Mouse (Mus musculus) c-Kit-positive CD71-negative TER-119-negative erythroid progenitor cells, embryonic 14.5 days (primary cell): ENCODE results near the gene Mpp4.

Experiments used
- DNase-seq: peaks from one replicate; pipeline ENCODE4 v3.0.0-alpha.2; 2013; ENCODE audit warnings: low read depth

Mpp4 gene

GRCm38 (mm10) chr1:59163030-59163461 is at the start of gene Mpp4:
Mpp4 (minus strand) TSS chr1:59163389.
- DNase-seq: peak; percentile 50

- no peak for DNase-seq
These were observed 49.8 kb upstream of the Mpp4 start for GRCm38 (mm10) chr1:59212951-59213350.

DNA sequence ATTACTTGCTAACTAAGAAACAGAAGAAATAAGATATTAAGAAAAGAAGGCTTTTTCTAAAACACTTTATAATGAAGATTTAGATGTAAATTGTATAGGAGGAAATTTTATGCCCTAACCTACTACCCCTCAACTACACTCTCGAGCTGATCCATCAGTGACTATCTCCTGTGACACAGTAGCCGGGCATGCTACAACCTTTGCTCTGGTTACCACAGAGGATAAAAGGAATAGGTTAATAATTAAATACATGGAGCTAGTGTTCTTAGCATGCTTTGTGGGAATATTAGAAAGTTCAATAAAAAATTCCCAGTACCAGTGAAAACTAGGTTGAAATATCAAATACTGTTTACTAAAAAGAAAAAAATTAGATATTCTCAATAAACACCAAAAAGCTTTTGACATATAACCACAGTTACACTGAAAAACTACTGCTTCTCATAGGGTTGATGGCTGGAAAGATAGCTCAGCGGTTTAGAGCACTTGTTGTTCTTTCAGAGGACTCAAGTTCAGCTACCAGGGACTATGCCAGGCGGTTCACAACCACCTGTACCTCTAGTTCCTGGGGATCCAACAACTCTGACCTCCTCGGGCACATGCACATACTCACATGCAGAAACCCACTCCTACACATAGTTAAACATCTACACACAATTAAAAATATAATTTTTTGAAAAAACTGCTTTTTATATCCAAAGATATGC is 49.0 kb upstream of the Mpp4 start:
- DNase-seq: no peak

DNA sequence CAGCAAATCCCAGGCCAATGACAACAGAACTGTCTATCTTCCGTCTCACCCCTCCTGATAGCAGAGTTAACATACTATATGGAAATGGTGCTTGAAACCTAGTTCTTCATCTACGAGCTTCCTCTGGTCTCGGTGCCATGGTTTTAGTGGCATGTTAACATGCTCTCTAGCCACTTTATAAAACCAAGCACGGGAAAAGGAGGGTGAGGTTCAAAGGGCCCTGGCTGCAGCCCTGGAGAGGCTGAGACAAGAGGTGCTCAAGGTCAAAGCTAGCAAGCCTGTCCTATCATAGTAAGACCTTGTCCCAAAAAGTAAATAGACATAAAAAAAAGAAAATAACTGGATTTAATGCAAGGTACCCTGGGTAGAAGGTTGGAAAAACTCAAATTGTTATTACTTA is 48.5 kb upstream of the Mpp4 start:
- DNase-seq: no peak

DNA sequence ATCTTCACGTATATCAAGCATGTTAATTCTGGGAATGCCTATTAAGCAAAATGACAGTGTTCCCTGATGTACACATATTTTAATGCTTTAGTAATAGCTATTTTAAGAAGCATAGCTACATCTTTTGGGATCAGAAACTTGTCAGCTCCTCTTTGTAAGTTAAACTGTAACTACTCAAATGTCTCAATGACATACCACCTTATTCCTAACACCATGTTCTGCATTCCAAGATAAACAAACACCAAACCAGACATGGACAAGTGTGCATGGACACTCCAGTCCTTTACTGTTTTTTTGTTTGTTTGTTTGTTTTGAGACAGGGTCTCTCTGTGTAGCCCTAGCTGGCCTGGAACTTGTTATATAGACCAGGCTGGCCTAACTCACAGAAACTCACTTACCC is 45.1 kb upstream of the Mpp4 start:
- no peak for DNase-seq

DNA sequence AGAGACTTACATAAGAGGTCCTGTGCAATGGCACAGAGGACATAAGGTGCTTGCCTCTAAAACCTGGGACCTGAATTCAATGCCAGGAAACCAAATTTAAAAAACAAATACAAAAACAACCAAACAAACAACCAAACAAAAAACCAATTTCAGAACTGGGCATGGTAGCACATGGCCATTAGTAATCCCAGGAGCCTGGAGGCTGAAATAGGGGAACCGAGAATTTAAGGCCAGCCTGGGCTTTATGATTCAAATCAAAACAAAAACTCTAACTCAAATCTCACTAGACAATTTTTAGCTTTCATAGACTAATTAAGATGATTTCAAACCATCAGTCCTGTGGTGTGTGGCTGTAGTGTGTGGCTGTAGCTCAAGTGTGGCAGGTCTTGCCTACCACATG is 41.3 kb upstream of the Mpp4 start:
- DNase-seq: no peak

- no peak for DNase-seq
These were observed 39.2 kb upstream of the Mpp4 start for GRCm38 (mm10) chr1:59202367-59202766.

GRCm38 (mm10) chr1:59201561-59201960 is 38.4 kb upstream of the Mpp4 start:
- no peak for DNase-seq

DNA sequence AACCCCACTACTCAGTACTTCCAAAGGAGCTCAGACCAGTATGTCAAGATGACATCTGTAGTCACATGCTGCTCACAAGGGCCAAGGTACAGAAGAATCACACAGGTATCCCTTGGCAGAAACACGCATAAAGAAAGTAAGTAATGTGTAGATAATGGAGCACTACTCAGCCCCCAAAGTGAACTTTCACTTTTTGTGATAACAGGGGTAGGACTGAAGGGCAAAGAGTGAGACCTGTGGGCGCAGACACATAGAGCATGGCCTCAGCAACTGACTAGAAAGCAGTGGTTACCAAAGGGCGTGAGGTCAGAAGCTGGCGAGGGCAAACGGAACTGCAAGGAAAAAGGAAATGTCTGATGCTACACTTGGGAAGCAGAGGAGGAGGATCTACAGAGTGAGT is 37.8 kb upstream of the Mpp4 start:
- no peak for DNase-seq

DNA sequence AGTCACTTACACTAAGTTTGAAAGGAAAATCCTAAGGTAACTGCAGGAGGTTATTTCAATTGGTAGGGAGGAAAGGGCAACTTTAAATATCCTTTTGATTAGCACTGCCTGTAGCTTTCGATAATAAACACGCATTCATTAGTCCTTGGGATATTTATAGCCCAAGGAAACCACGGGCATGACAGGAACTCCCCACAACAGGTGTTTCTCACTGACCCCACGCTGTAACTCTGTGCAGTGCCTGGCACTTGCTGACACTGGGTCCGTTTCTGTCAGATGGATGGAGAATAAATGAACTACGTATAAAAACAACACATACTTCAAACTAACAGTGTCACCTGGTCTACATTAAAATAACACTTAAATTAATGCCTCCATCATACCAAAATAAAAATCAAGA is 31.8 kb upstream of the Mpp4 start:
- no peak for DNase-seq

- DNase-seq: no peak
These were observed 24.6 kb upstream of the Mpp4 start for GRCm38 (mm10) chr1:59187786-59188185.

GRCm38 (mm10) chr1:59186317-59186716 is 23.1 kb upstream of the Mpp4 start:
- no peak for DNase-seq

- no peak for DNase-seq
These were observed 22.2 kb upstream of the Mpp4 start for GRCm38 (mm10) chr1:59185410-59185809.

DNA sequence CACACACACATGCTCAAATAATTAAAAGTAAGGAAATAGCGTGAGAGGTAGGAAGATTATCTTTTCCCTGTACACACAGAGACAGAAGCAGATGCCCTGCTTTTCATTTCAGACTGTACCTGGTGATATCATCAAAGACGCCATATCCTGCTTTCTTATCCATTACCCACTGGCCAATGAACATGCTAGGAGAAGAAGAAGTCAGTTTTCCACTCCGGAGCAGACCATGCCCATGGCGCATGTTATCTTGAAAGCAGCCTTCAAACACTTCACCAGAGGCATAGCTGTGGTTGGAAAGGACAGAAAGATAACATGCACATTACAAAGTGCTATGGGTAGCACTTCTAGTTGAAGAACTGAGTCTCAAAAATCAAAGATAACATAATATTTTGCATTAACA is 19.9 kb upstream of the Mpp4 start:
- no peak for DNase-seq

DNA sequence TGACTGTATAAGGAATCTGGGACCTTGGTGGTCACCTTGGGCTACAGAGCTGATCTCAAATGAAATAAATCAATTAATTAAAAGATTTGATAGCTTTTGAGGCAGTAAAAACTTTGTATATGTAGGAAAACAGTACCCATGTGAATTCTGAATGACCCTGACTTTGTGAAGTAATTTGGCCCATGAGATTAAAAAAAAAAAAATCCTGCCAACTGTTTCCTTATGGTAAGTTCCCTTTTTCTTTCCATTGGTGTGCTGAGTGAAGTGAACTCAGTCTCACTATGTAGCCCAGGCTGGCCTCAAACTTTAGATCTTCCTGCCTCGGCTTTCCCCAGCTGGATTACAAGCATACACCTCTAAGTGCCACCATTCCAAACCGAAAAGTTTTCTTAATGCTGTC is 19.2 kb upstream of the Mpp4 start:
- no peak for DNase-seq

- DNase-seq: no peak
These were observed 16.8 kb upstream of the Mpp4 start for GRCm38 (mm10) chr1:59180003-59180402.

- no peak for DNase-seq
These were observed 15.2 kb upstream of the Mpp4 start for GRCm38 (mm10) chr1:59178401-59178800.

- DNase-seq: no peak
These were observed 11.6 kb upstream of the Mpp4 start for GRCm38 (mm10) chr1:59174514-59175373.

DNA sequence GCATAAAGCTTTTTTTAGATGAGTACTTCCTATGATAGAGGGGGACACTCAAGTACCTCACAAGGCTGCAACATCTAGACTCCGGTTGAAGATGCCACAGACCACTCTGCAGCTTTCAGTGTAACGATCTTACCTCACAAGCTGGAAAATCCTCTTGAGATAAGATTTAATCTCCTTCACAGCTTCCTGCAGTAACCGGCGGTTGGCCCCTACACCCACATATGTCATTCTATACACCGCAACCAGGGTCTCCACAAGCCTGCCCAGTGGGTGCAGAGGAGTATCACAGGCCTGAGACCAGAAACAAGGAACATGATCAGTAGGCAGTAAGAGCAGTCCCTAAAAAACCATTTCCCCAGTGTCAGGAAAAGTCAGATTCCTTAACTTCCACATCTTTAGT is 9.8 kb upstream of the Mpp4 start:
- DNase-seq: peak; percentile 16

GRCm38 (mm10) chr1:59171875-59172274 is 8.7 kb upstream of the Mpp4 start:
- peak; percentile 16 for DNase-seq

DNA sequence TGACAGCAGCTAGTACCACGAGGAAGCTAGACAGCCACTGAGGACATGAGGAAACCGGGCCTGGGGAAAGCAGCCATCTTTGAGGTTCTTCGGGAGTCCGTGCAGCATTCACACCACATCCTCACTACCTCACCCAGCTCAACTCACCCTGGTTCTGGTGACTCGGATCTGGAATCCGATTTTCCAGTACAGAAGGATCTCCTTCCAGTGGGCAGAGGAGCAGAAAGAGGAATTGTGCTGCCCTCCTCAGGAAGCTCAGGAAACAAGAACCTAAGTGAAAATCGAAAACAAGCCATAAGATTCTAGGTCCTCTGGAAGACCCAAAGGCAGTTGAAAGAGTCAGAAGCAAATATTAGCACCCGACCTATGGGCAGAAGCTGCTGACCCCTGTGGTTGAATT is 7.1 kb upstream of the Mpp4 start:
- no peak for DNase-seq

DNA sequence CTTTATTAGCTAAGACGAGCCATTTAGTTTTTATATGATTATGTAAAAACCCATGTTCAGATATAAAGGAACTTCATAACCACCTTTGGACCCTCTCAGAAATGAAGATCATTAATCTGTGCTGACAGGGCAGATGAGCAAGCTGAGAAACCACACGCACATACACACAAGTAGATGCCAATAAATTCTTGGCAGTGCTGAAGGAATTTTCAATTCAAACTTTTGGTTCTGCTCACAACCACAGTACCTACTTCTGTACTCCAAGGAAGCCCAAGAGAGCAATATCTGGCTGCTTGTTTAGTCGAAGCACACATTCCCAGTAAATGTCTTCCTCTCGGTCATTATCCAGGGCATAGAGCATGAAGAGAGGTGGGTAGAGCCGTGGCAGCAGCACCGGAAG is 6.4 kb upstream of the Mpp4 start:
- DNase-seq: no peak

GRCm38 (mm10) chr1:59168556-59168955 is 5.4 kb upstream of the Mpp4 start:
- no peak for DNase-seq
